Mouse (Mus musculus) MEL (cell line): ENCODE results near the gene Dqx1. TPM values are rescaled to one million over a fixed set of nuclear protein-coding genes. Genes with fewer than 3 reads are reported as not detected.

Experiments
- DNase-seq: peaks from one replicate; pipeline ENCODE4 v3.0.0; 2011; ENCODE audit warnings: low read depth, low spot score
- H3K27ac ChIP-seq: 2 replicates; pipeline ENCODE4 v1.5.1; 2012; ENCODE audit warnings: low read depth, mild to moderate bottlenecking, control low read depth, low read length, moderate library complexity; ENCODE audit not compliant: control insufficient read depth
- H3K27me3 ChIP-seq, 2 experiments: fragments of 150-350 bp in 1 of 2; sonication (generic) in 1 of 2; 2 replicates each; pipeline ENCODE4 v1.6.1; 2012; ENCODE audit warnings: low read length in 2 of 2, mild to moderate bottlenecking in 2 of 2, improper control_type of control experiment in 1 of 2, moderate library complexity in 1 of 2; ENCODE audit not compliant: insufficient read depth in 2 of 2, control insufficient read depth in 1 of 2
- H3K36me3 ChIP-seq, 2 experiments: 2 replicates each; pipeline ENCODE4 v1.6.1; 2012 to 2014; ENCODE audit warnings: low read length in 2 of 2, improper control_type of control experiment in 1 of 2, inconsistent platforms in 1 of 2, mild to moderate bottlenecking in 1 of 2; ENCODE audit not compliant: insufficient read depth in 2 of 2, control insufficient read depth in 1 of 2
- H3K4me1 ChIP-seq, 2 experiments: fragments of 150-350 bp in 1 of 2; sonication (generic) in 1 of 2; 2 replicates each; pipeline ENCODE4 v1.6.1; 2012; ENCODE audit warnings: low read length in 2 of 2, improper control_type of control experiment in 1 of 2, mild to moderate bottlenecking in 1 of 2; ENCODE audit not compliant: insufficient read depth in 2 of 2, control insufficient read depth in 1 of 2
- H3K4me3 ChIP-seq, 2 experiments: fragments of 150-350 bp in 1 of 2; sonication (generic) in 1 of 2; 2 replicates each; pipeline ENCODE4 v1.5.1; 2012; ENCODE audit warnings: low read depth in 2 of 2, low read length in 2 of 2, mild to moderate bottlenecking in 2 of 2, moderate library complexity in 2 of 2, control low read depth in 1 of 2, improper control_type of control experiment in 1 of 2; ENCODE audit not compliant: control insufficient read depth in 1 of 2, insufficient read depth in 1 of 2
- H3K79me2 ChIP-seq: 2 replicates; pipeline ENCODE4 v1.6.1; 2012; ENCODE audit warnings: mild to moderate bottlenecking, low read length, moderate library complexity; ENCODE audit not compliant: control insufficient read depth, poor library complexity, insufficient read depth
- H3K9ac ChIP-seq: 2 replicates; pipeline ENCODE4 v1.6.1; 2012; ENCODE audit warnings: low read depth, mild to moderate bottlenecking, control low read depth, low read length, moderate library complexity; ENCODE audit not compliant: control insufficient read depth, poor library complexity, severe bottlenecking
- H3K9me3 ChIP-seq: fragments of 150-350 bp; sonication (generic); replicated peaks from 2 replicates; pipeline ENCODE4 v1.6.1; 2012; ENCODE audit warnings: mild to moderate bottlenecking, low read length, improper control_type of control experiment, moderate library complexity; ENCODE audit not compliant: insufficient read depth
- BHLHE40 ChIP-seq: IDR thresholded peaks from 2 replicates; pipeline ENCODE4 v1.6.1; 2012; ENCODE audit warnings: low read depth, mild to moderate bottlenecking, inconsistent platforms, low read length, improper control_type of control experiment, borderline replicate concordance
- CHD1 ChIP-seq: IDR thresholded peaks from 2 replicates; pipeline ENCODE4 v1.6.1; 2012; ENCODE audit warnings: low read depth, mild to moderate bottlenecking, inconsistent platforms, low read length, improper control_type of control experiment
- CHD2 ChIP-seq: IDR thresholded peaks from 2 replicates; pipeline ENCODE4 v1.6.1; 2011; ENCODE audit warnings: low read length, improper control_type of control experiment
- CTCF ChIP-seq, 3 experiments: IDR thresholded peaks in 2 of 3; conservative IDR thresholded peaks in 1 of 3; 2 replicates each; pipeline ENCODE4 v1.5.1; 2011 to 2012; ENCODE audit warnings: low read length in 3 of 3, low read depth in 2 of 3, mild to moderate bottlenecking in 2 of 3, improper control_type of control experiment in 1 of 3, inconsistent platforms in 1 of 3, mixed read lengths in 1 of 3, moderate library complexity in 1 of 3; ENCODE audit not compliant: control insufficient read depth in 1 of 3, insufficient read depth in 1 of 3, poor library complexity in 1 of 3, severe bottlenecking in 1 of 3
- E2F4 ChIP-seq: IDR thresholded peaks from 2 replicates; pipeline ENCODE4 v1.6.1; 2011; ENCODE audit warnings: low read depth, low read length, improper control_type of control experiment, borderline replicate concordance
- ELF1 ChIP-seq: IDR thresholded peaks from 2 replicates; pipeline ENCODE4 v1.6.1; 2014; ENCODE audit warnings: low read depth, mild to moderate bottlenecking, inconsistent platforms, low read length, improper control_type of control experiment, moderate library complexity
- EP300 ChIP-seq, 2 experiments: IDR thresholded peaks; 2 replicates each; pipeline ENCODE4 v1.6.1; 2011; ENCODE audit warnings: improper control_type of control experiment in 2 of 2, low read length in 2 of 2, low read depth in 1 of 2, mild to moderate bottlenecking in 1 of 2
- ETS1 ChIP-seq: IDR thresholded peaks from 2 replicates; pipeline ENCODE4 v1.6.1; 2012; ENCODE audit warnings: low read depth, mild to moderate bottlenecking, inconsistent platforms, low read length, improper control_type of control experiment, moderate library complexity
- GABPA ChIP-seq: IDR thresholded peaks from 2 replicates; pipeline ENCODE4 v1.6.1; 2012; ENCODE audit warnings: low read depth, mild to moderate bottlenecking, inconsistent platforms, low read length, improper control_type of control experiment, moderate library complexity
- GATA1 ChIP-seq: IDR thresholded peaks from 2 replicates; pipeline ENCODE4 v1.6.1; 2011; ENCODE audit warnings: low read depth, low read length, improper control_type of control experiment
- HCFC1 ChIP-seq: IDR thresholded peaks from 2 replicates; pipeline ENCODE4 v1.6.1; 2012; ENCODE audit warnings: low read depth, mild to moderate bottlenecking, inconsistent platforms, low read length, improper control_type of control experiment, moderate library complexity
- JUND ChIP-seq: IDR thresholded peaks from 2 replicates; pipeline ENCODE4 v1.6.1; 2011; ENCODE audit warnings: low read depth, mild to moderate bottlenecking, improper control_type of control experiment, low read length
- KAT2A ChIP-seq: conservative IDR thresholded peaks from 2 replicates; pipeline ENCODE4 v1.6.1; 2012; ENCODE audit warnings: low read depth, low read length, improper control_type of control experiment, inconsistent platforms
- MAFK ChIP-seq: IDR thresholded peaks from 2 replicates; pipeline ENCODE4 v1.6.1; 2011; ENCODE audit warnings: low read depth, mild to moderate bottlenecking, low read length, improper control_type of control experiment, borderline replicate concordance
- MAX ChIP-seq: IDR thresholded peaks from 2 replicates; pipeline ENCODE4 v1.6.1; 2011; ENCODE audit warnings: low read length, improper control_type of control experiment
- MAZ ChIP-seq: IDR thresholded peaks from 2 replicates; pipeline ENCODE4 v1.6.1; 2012; ENCODE audit warnings: low read depth, mild to moderate bottlenecking, inconsistent platforms, low read length, improper control_type of control experiment
- MEF2A ChIP-seq: IDR thresholded peaks from 2 replicates; pipeline ENCODE4 v1.6.1; 2014; ENCODE audit warnings: low read depth, mild to moderate bottlenecking, inconsistent platforms, low read length, improper control_type of control experiment; ENCODE audit not compliant: poor library complexity, insufficient replicate concordance, severe bottlenecking; ENCODE audit errors: extremely low read depth
- MXI1 ChIP-seq: IDR thresholded peaks from 2 replicates; pipeline ENCODE4 v1.6.1; 2011; ENCODE audit warnings: mild to moderate bottlenecking, low read depth, low read length, improper control_type of control experiment
- MYB ChIP-seq: IDR thresholded peaks from 2 replicates; pipeline ENCODE4 v1.6.1; 2011; ENCODE audit warnings: mild to moderate bottlenecking, low read depth, low read length, improper control_type of control experiment
- MYC ChIP-seq: IDR thresholded peaks from 2 replicates; pipeline ENCODE4 v1.6.1; 2011; ENCODE audit warnings: low read depth, mild to moderate bottlenecking, low read length, improper control_type of control experiment, moderate library complexity
- NELFE ChIP-seq: IDR thresholded peaks from 2 replicates; pipeline ENCODE4 v1.6.1; 2011; ENCODE audit warnings: low read depth, low read length, improper control_type of control experiment
- NRF1 ChIP-seq: IDR thresholded peaks from 2 replicates; pipeline ENCODE4 v1.6.1; 2014; ENCODE audit warnings: low read depth, mild to moderate bottlenecking, inconsistent platforms, low read length, improper control_type of control experiment, moderate library complexity; ENCODE audit not compliant: poor library complexity, insufficient read depth, severe bottlenecking
- POLR2A ChIP-seq, 2 experiments: IDR thresholded peaks; 2 replicates each; pipeline ENCODE4 v1.6.1; 2011 to 2012; ENCODE audit warnings: low read length in 2 of 2, mild to moderate bottlenecking in 2 of 2, control low read depth in 1 of 2, improper control_type of control experiment in 1 of 2, low read depth in 1 of 2, moderate library complexity in 1 of 2; ENCODE audit not compliant: control insufficient read depth in 1 of 2, insufficient read depth in 1 of 2, poor library complexity in 1 of 2
- POLR2AphosphoS2 ChIP-seq: IDR thresholded peaks from 2 replicates; pipeline ENCODE4 v1.6.1; 2011; ENCODE audit warnings: low read length, improper control_type of control experiment
- POLR2AphosphoS5 ChIP-seq: IDR thresholded peaks from 2 replicates; pipeline ENCODE4 v1.6.1; 2012; ENCODE audit warnings: low read depth, borderline replicate concordance, mild to moderate bottlenecking, inconsistent platforms, low read length, moderate library complexity, mixed read lengths
- RAD21 ChIP-seq: IDR thresholded peaks from 2 replicates; pipeline ENCODE4 v1.6.1; 2011; ENCODE audit warnings: mild to moderate bottlenecking, low read depth, low read length, improper control_type of control experiment
- RCOR1 ChIP-seq: IDR thresholded peaks from 2 replicates; pipeline ENCODE4 v1.6.1; 2012; ENCODE audit warnings: low read depth, mild to moderate bottlenecking, inconsistent platforms, low read length, improper control_type of control experiment
- SIN3A ChIP-seq: IDR thresholded peaks from 2 replicates; pipeline ENCODE4 v1.6.1; 2012; ENCODE audit warnings: low read length, improper control_type of control experiment, inconsistent platforms
- SMC3 ChIP-seq: IDR thresholded peaks from 2 replicates; pipeline ENCODE4 v1.6.1; 2011; ENCODE audit warnings: low read depth, low read length, improper control_type of control experiment
- TBP ChIP-seq: IDR thresholded peaks from 2 replicates; pipeline ENCODE4 v1.8.0; 2011; ENCODE audit warnings: low read depth, low read length, improper control_type of control experiment
- TCF12 ChIP-seq: IDR thresholded peaks from 2 replicates; pipeline ENCODE4 v1.6.1; 2014; ENCODE audit warnings: low read depth, mild to moderate bottlenecking, inconsistent platforms, low read length, improper control_type of control experiment, moderate library complexity
- UBTF ChIP-seq: IDR thresholded peaks from 2 replicates; pipeline ENCODE4 v1.6.1; 2012; ENCODE audit warnings: low read depth, mild to moderate bottlenecking, inconsistent platforms, low read length, improper control_type of control experiment, moderate library complexity, borderline replicate concordance; ENCODE audit not compliant: insufficient read depth
- USF1 ChIP-seq: IDR thresholded peaks from 2 replicates; pipeline ENCODE4 v1.6.1; 2014; ENCODE audit warnings: low read depth, mild to moderate bottlenecking, inconsistent platforms, low read length, improper control_type of control experiment, moderate library complexity
- USF2 ChIP-seq, 2 experiments: IDR thresholded peaks; 2 replicates each; pipeline ENCODE4 v1.6.1; 2011 to 2012; ENCODE audit warnings: improper control_type of control experiment in 2 of 2, low read length in 2 of 2, borderline replicate concordance in 1 of 2, inconsistent platforms in 1 of 2, low read depth in 1 of 2, mild to moderate bottlenecking in 1 of 2; ENCODE audit not compliant: insufficient read depth in 1 of 2
- ZC3H11A ChIP-seq: IDR thresholded peaks from 2 replicates; pipeline ENCODE4 v1.6.1; 2012; ENCODE audit warnings: low read depth, mild to moderate bottlenecking, inconsistent platforms, low read length, improper control_type of control experiment
- ZKSCAN1 ChIP-seq: IDR thresholded peaks from 2 replicates; pipeline ENCODE4 v1.6.1; 2012; ENCODE audit warnings: low read depth, mild to moderate bottlenecking, inconsistent platforms, low read length, improper control_type of control experiment, moderate library complexity
- ZNF384 ChIP-seq: IDR thresholded peaks from 2 replicates; pipeline ENCODE4 v1.6.1; 2012; ENCODE audit warnings: low read depth, mild to moderate bottlenecking, inconsistent platforms, low read length, improper control_type of control experiment
- polyA plus RNA-seq, 2 experiments: library from polyadenylated mRNA; stranded (reverse) in 1 of 2; unstranded in 1 of 2; fragments of >175 nt in 1 of 2; fragments of >200 nt in 1 of 2; gene quantifications; 2 replicates each; pipeline versions ENCODE4 v1.2.1 to v1.2.4; 2012; ENCODE audit warnings: low replicate concordance in 2 of 2, low read depth in 1 of 2; ENCODE audit not compliant: insufficient read length in 2 of 2, insufficient read depth in 1 of 2, missing spikeins in 1 of 2
- total RNA-seq: library from RNA; depleted of rRNA; stranded (reverse); fragments of 300-350 nt; gene quantifications from 2 replicates; pipeline ENCODE4 v1.2.3, GENCODE M21; 2012

Dqx1 gene
- total and polyA plus RNA-seq, 3 experiments = 1.3 to 3.4 TPM; not detected in 1

DNA sequence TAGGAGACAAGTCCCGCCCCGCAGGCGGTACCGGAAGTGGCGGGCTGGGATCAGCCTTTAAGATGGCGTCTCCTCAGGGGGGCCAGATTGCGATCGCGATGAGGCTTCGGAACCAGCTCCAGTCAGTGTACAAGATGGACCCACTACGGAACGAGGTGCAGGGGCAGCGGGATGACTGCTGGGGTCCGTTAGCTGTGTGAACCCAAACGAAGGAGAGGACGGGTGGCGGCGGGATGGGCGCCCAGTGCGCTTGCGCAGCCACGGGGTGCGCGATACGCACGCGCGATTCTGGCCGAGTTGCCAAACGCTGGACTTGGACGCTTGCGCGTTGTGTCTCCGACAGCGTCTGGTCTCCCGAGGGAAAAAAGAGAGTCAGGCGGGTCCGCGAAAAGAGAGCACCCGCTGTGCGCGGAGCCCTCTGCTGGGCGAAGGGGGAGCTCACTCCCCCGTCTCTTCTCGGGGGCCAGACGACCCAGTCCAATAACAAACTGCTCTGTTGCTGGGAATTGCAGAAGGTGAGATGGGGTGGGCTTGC is 20.7 kb downstream of the Dqx1 start:
- DNase-seq = peak; percentile 98
- Histone ChIP-seq H3K9ac (peak overlapping the region; percentile 87), H3K4me3 (peak overlapping the region; percentile 78 to 88), H3K79me2 (peaks cover 11% of the 10 kb centered on the region), H3K9me3 (no peaks in the 10 kb centered on the region), H3K27me3 (no peaks in the 10 kb centered on the region), H3K27ac (peak overlapping the region; percentile 89), H3K4me1 (peaks cover 0 to 13% of the 10 kb centered on the region in 2 experiments; a peak in 2 of 4 replicates), H3K36me3 (peaks cover 0 to 9% of the 10 kb centered on the region in 2 experiments; a peak in 2 of 4 replicates)
- TF ChIP-seq HCFC1 (peak; percentile 76), MEF2A (no peak), JUND (no peak), UBTF (no peak), E2F4 (peak; percentile 66; the same call in 1 of the 2 replicates), BHLHE40 (no peak), TBP (peak; percentile 70), ETS1 (no peak), POLR2AphosphoS5 (no peak), MXI1 (no peak), POLR2A (IDR thresholded peaks at IDR 0.05; ENCODE audit: control insufficient read depth in 1 of 2, insufficient read depth in 1 of 2, low read depth in 1 of 2, low read length in 2 of 2, poor library complexity in 1 of 2) (peak in 1 of 2 experiments; percentile 65; a peak in 1 of 4 replicates), ZC3H11A (no peak), MYC (0 out of 2 replicates have a peak, but pooled peaks have one; percentile 58), MAFK (no peak), CHD2 (no peak), SMC3 (peak; percentile 44), CTCF (IDR thresholded peaks at IDR 0.05 in 2 of 3, conservative IDR thresholded peaks at IDR 0.05 in 1 of 3; ENCODE audit: control insufficient read depth in 1 of 3, insufficient read depth in 1 of 3, low read depth in 2 of 3, low read length in 3 of 3, poor library complexity in 1 of 3, severe bottlenecking in 1 of 3) (peak in 2 of 3 experiments; percentile 43 to 51; a peak in 5 of 6 replicates), MAX (no peak), TCF12 (no peak), MAZ (peak; percentile 74), NRF1 (peak; percentile 91), GABPA (no peak), KAT2A (no peak; the same call in 1 of the 2 replicates), CHD1 (no peak), ZKSCAN1 (no peak), RAD21 (peak; percentile 17), USF1 (peak; percentile 64), ZNF384 (no peak), SIN3A (peak; percentile 72), MYB (no peak), USF2 (IDR thresholded peaks at IDR 0.05; ENCODE audit: borderline replicate concordance in 1 of 2, insufficient read depth in 1 of 2, low read depth in 1 of 2, low read length in 2 of 2) (no peak), EP300 (IDR thresholded peaks at IDR 0.05; ENCODE audit: low read depth in 1 of 2, low read length in 2 of 2) (no peak), ELF1 (peak; percentile 94), RCOR1 (no peak), GATA1 (peak; percentile 92), NELFE (peak; percentile 74), POLR2AphosphoS2 (0 out of 2 replicates have a peak, but pooled peaks have one; percentile 29)
